Mouse (Mus musculus) cerebral cortex, adult 2 months (tissue): Measurements from ENCODE around the gene Tnfsf9.

Experiments used
- WGBS: fragments of 180-500 bp; shearing (Covaris S2); methylation state at CpG from one replicate; pipeline ENCODE4 v1.1.7; 2018; 5-methylcytosine and 5-hydroxymethylcytosine counted together

The Tnfsf9 gene

DNA sequence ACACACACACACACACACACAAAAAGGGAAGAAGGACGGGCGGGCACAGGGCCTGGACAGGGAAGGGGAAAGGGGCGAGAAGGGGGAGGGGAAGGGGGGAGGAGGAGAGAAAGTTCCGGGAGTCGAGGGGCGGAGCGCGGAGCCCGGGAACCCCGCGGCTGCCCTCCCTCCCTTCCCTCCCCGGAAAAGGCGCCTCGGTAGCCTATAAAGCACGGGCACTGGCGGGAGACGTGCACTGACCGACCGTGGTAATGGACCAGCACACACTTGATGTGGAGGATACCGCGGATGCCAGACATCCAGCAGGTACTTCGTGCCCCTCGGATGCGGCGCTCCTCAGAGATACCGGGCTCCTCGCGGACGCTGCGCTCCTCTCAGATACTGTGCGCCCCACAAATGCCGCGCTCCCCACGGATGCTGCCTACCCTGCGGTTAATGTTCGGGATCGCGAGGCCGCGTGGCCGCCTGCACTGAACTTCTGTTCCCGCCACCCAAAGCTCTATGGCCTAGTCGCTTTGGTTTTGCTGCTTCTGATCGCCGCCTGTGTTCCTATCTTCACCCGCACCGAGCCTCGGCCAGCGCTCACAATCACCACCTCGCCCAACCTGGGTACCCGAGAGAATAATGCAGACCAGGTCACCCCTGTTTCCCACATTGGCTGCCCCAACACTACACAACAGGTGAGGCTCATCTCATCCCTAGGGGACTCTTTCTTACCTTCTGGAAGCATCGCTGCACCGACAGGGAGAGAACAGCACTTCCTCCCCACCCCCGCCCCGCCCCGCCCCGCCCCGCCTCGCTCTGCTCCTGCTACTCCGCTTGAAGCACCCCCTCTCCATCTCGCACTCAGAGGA lies at the start of gene Tnfsf9:
Gene Tnfsf9, plus strand, starts transcription at position 145 of the 854 bp plus-strand sequence.
- WGBS, result 1% methylated on average over 57 of the region's 61 CpGs

DNA sequence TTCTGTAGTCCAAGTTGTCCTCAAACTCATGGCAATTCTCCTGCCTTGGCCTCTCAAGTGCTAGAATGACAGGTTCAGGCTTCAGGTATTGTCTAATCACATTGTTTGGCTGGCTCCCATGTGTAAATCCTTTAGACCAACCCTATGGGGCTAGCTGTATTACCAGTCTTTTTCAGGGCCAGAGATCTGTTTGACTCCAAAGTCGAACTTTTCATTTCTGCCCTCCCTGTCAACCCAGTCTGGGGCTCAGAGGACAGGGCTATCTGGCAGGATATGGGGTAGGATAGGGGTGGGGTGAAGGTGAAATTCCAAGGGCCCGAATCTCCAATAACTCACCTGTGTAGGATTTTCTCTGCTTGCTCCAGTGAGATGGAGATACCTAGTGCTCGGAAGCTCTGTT lies 48.9 kb upstream of the Tnfsf9 start:
- 94% methylated on average over 3 of the region's 3 CpGs for WGBS

DNA sequence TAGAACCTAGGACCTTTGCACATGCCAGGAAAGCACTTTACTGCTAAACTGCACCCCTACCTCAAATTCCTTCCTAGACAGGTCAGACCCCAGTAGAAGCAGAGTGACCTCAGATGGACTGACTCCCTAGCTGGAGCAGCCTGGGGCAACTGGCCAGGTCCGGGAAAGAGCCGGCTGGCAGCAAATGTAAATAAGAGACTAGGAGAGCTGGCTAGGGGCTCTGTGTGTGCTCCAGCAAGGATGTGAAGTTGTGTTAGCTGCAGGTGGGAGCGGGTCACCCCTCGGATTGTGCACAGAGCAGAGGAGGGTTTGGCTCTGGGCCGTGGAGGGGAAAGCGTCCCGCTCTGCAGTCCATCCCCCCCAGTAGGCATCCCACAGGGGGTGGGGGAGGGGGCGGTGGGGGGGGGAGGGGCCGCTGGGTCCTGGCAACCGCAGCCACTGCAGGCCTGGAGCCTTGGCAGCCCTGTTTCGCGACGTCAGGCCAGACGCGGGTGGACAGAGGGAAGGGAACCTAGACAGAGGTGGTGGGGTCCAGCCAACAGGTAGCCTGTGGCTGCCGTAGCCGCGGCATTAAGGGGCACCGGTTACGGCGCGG lies 46.1 kb upstream of the Tnfsf9 start, which contains the start of gene Crb3:
Gene Crb3, plus strand, starts transcription at position 215 of the 595 bp plus-strand sequence.
- whole genome bisulfite sequencing, result under 1% methylated on average over 19 of the region's 22 CpGs

DNA sequence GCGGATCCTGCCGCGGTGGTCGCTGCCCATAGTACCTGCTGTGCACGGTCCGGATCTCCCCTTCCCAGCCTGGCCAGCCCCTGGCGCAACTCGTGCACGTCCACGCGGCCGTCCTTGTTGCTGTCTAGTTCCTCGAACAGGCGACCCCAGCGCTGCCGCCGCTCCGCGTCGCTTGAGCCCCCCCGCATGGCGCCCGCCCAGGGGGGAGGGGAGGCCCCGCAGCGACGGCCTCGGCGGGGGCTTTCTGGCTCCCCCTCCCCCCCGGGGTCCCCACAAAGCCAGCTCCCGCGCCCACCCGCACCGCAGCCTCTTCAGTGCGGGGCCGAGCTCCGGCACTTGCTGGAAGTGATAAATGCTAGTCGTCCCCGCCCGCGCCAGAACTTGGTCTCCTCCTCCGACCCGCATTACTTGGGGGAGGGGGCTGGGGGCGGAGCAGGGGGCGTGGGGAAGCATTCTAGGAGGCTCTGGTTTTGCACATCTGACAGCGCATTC lies 45.6 kb upstream of the Tnfsf9 start, which contains the start of gene Slc25a23:
Gene Slc25a23, minus strand, starts transcription at position 378 of the 492 bp plus-strand sequence.
- WGBS, result under 1% methylated on average over 45 of the region's 45 CpGs

DNA sequence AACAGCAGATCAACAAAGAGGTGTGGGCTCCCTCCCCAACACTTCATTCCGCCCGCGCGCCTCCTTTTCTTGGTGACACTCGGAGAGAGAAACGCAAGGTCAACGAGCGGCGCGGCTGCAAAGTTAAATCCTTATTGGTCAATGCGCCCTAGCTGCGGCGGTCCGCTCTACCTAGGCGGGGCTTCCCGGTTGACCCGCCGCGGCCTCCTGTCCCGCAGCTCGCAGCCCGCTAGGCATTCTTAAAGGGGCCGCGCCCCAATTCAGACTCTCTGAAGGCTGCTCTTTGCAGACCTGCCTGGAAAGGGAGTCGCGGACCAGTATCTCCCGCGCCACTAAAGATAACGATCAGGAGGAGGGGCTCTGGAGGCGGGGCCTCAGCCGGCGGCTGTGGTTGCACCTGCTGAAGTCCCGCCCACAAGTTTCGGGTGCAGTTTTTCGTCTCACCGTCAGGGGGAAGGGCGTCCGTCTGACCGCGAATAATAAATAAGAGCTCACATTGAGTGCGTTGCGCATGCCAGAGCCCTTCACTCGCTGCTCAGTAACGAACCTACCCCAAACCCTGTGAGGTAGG lies 44.8 kb upstream of the Tnfsf9 start:
- WGBS, result under 1% methylated on average over 44 of the region's 44 CpGs

DNA sequence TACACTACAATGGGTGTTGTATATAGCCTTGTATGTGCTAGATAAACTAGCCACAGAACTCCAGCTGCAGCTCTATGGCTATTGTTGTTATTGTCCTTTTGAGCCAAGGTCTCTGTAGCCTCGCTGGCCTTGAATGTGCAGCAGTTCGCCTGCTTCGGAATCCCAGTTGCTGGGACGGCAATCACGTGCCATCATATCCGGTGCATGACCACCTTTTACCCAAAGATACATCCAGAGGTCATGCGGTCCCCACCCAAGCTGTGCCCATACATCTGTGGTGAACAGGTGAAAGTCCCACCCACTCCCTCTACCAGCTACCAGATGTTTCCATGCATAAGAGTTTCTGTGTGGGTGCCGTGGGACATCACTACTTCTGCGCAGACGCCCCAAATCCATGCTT lies 44.1 kb upstream of the Tnfsf9 start:
- 40% methylated on average over 10 of the region's 10 CpGs for WGBS

DNA sequence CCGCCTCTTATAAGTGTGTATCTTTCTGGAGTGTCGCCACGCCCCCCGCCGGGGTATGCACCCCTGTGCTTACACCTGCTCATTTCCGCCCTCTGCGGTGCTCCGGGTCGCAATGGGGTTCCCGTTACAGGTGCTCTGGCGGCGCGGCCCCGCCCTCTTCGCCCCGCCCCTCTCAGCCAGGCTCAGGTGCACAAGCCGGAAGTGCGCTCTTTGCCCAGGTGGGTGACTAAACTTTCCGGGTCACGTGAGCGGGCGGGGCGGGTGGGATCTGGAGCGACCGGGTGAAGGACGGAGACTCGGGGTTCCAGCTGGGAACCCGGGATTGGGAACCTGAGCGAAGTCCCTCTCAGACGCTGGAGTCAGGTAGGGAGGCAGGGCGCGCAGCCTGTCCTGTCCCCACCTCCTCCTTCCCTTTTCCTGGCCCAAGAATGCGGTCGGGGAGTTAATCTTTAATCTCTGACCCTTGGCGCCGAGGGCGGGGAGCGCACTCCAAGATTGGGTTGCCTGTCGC lies 43.1 kb upstream of the Tnfsf9 start:
- WGBS, result 2% methylated on average over 39 of the region's 39 CpGs

DNA sequence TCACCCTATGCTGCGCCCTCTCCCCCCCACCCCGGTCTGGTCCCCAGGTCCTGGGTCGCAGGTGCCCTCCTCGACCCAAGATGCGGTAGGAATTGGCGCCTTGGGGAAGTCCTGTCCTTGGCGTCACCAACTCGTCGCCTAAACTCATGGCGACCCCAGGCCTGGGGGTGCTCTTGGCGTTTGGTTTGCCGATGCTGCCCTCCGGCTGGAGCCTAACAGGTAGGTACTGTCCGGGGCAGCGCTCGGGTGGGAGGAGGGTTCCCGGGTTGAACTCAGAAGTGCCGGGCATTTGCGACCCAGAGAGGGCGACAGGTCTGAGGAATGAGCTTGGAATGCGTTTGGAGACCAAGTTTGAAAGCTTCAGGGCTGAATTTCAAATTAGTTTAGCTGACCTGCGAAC lies 42.6 kb upstream of the Tnfsf9 start:
- WGBS, result 6% methylated on average over 22 of the region's 22 CpGs

DNA sequence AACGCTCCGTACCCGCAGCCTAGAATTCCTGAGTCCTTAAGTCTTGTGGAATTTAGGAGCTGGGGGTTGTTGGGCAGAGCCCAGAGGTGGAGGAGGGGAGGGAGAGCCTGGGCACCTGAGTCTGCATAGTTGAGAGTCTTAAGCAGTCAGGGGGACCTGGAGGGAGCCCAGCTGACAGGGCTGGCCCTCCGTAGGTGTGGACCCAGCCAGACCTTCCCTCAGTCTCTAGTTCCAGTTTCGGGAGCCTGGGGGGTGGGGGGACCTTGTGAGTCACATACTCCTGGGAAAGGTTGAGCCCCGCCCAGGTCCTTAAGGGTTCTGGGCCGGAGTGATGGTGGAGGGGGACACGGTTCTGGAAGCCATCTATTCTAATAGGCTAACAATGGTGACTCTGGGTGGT lies 42.1 kb upstream of the Tnfsf9 start:
- 49% methylated on average over 8 of the region's 8 CpGs for WGBS

DNA sequence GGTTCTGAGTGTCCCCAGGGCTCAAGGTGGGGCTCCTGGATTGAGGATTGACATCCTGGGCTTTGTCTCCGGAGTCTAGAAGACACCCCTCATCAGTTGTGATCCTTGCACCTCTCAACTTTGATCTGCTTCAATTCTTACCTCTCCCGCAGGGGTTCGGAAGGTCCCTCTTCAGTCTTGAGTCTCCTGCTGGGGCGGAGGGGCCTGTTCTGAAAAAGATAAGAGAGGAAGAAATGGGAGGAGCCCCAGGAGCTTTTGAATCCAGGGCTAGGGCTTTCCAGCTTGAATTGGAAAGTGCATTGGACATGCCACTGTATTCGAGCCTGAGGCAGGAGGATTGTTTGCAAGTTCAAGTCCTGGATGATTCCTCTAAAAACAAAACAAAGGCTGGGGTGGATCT lies 38.2 kb upstream of the Tnfsf9 start:
- WGBS, result 75% methylated on average over 5 of the region's 5 CpGs

DNA sequence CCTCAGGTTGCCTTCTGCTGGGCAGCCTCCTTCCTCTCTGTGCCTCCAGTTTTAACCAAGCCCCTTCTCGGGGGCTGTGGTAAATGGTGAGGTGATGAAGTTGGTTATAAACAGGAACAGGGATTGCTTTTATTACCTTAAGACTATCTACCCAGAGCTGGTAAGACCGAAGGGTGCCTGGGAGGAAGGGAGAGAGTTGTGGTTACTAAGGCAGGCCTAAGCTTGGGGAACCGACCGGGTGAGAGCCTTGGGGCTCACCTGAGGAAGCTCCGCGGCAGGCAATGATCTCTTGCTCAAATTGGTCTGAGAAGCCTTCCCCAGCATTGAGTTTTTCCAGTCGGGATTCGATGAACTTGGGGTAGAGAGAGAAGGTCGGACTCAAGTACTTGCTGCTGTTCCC lies 34.9 kb upstream of the Tnfsf9 start:
- WGBS, result 43% methylated on average over 9 of the region's 9 CpGs

DNA sequence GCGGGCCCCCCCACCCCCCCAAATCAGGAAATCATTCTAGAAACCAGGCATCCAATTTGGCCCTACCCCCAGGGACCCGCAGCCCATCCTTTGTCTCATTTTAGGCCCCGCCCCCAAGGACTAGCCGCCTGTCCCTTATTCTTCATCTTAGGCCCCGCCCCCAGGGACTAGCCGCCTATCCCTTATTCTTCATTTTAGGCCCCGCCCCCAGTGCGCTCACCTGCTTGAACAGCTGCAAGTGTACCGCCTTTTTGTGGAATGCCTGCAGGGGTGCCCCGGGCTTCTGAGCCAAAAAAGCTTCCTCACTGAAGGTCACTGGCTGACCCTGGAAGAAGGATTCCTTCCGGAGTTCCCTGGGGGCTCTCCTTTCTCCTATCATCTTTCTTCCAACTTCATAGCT lies 34.4 kb upstream of the Tnfsf9 start:
- WGBS, result 22% methylated on average over 11 of the region's 11 CpGs

DNA sequence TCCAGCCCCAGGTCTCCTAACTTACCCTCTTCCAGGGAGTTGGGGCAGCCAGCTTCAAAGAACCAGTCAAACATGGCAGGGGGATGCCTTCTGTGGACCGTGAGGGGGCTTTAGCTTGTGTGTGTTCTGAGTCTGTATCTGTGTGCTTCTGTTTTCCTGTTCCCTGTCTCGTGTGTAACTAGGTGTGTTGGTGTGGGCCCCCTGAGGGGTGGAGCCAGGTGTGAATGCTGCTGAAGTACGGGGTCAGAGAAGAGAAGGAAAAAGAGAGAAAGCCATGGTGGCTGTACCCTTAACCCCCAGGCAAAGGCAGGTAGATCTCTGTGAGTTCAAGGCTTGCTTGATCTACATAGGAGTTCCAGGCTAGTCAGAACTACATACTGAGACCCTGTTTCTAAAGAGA lies 28.2 kb upstream of the Tnfsf9 start:
- 73% methylated on average over 3 of the region's 3 CpGs for WGBS

DNA sequence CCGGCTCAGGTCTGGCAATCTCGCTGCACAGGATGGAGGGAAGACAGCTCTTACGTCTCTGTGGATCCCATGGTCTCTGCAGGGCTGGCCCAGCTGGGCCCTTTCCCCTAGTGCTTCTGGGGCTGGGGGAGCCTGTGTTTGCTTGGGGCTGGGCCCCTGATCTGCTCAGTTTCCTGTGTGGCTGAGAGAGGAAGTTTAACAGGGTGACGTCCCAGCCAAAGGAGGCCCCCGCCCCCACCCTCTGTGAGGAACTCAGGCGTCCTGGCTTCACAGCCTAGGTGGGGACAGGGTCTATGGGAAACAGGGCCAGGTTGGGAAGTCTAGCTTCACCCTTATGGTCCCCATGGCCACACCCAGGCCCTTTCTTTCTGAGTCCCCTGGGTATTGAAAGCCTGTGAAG lies 26.8 kb upstream of the Tnfsf9 start, which contains the start of gene Dennd1c:
Gene Dennd1c, minus strand, starts transcription at position 179 of the 400 bp plus-strand sequence.
- WGBS, result 60% methylated on average over 6 of the region's 6 CpGs

DNA sequence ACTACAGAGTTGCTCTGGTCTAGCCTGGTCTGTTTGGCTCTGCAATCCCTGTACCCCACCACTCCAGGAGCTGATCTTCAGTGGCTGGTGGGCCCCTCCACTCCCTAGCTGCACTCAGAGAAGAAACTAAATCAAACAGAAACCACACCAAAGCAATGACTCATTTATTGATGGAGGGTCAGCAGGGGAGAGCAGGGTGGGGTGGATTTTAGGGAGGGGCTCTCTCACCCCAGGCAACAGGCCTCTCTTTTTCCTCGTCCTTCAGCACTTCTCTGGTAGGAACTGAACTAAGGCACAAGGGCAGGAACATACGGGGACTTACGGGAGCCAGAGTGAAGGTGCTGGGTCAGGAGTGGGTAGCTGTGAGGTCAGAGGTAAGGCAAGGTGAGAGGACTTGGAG lies 25.2 kb upstream of the Tnfsf9 start:
- 81% methylated on average over 3 of the region's 3 CpGs for WGBS

DNA sequence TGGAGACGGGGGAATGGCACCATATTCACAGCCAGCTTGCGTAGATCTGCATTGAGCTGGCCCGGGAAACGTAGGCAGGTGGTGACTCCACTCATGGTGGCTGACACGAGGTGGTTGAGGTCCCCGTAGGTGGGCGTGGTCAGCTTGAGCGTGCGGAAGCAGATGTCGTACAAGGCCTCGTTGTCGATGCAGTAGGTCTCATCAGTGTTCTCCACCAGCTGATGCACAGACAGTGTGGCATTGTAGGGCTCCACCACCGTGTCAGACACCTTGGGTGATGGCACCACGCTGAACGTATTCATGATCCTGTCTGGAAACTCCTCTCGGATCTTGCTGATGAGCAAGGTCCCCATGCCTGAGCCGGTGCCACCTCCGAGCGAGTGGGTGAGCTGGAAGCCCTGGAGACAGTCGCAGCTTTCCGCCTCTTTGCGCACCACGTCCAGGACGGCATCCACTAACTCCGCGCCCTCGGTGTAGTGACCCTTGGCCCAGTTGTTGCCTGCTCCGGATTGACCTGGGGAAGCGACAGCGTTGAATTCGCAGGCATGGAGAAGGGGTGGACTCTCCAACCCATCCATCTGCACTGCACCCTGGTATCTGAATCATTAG lies 23.8 kb upstream of the Tnfsf9 start:
- WGBS, result 84% methylated on average over 31 of the region's 31 CpGs

DNA sequence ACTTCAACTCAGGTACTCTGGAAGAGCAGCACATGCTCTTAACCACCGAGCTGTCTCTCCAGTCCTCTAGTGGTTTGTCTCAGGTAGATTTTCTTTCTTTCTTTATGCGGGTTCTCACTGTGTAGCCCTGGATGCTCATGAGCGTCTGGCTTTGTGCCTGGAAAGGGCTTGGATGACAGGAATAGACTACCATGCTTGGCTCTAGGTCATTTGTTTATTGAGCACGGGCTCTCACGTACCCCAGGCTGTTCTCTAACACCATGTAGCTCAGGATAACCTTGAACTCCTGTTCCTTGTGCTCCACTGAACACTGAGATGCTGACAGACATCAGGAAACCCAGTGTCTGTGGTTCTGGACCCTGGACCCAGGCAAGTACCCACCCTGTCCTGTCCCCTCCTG lies 22.6 kb upstream of the Tnfsf9 start:
- 42% methylated on average over 5 of the region's 5 CpGs for WGBS

DNA sequence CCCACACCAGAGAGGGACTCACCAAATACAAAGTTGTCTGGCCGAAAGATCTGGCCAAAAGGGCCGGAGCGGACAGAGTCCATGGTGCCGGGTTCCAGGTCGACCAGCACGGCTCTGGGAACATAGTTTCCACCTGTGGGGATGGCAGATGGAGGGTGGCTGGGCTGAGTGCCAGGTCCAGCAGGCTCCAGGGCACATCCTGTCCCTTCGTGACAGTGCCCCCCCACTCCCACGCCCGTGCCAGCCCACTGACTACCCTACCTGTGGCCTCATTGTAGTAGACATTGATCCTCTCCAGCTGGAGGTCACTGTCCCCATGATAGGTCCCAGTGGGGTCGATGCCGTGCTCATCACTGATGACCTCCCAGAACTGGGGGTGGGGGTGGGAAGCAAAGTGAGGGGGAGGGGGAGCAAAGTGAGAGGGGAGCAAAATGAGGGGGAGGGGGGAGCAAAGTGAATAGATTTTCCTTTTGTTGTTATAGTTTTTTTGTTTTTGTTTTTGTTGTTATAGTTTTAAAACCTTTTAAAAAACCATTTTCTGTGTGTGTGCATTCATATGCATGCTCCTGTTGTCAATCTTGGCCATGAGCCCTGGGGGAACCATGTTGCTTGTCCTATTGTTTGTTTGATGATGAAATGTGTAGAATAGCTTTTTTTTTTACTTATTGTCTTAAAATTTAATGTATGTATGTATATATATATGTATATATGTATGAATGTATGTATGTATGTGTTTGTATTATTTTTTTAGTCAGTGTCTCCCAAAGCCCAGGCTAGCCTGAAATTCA lies 19.0 kb upstream of the Tnfsf9 start:
- 65% methylated on average over 11 of the region's 11 CpGs for WGBS

DNA sequence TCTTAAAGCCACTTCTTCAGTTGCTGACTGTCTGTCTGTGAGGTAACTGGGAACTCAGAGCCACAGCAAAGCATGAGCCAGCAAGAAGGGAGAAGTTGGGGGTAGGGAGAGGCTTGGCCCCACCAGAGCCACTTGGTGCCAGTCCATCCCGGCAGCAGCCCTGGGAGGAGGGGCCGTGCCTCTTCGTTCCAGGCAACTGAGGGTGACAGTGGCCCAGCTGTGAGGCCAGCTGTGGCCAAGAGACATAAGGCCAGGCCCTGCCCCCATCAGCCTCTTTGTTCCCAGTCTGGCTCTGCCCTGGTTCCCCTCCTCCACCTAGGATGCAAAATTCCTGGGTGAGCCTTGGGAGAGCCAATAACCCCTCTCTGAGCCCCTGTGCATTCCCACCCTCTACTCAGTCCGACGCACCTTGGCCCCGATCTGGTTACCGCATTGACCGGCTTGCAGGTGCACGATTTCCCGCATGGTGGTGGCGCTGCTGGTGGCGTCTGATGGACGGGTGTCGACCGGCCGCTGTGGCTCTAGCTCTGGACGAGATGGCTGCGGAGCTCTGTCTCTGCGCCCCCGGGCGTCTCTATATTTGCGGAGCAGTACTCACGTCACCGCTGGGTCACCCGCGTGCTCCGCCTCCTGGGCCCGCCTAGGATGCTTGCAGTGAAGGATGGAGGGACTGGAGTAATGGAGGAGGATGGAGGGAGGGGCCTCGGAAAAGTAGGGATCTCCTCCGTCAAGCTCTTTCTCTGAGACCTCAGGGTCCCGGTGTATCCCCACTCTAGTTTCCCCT lies 17.9 kb upstream of the Tnfsf9 start, which contains the start of gene Tubb4a:
Gene Tubb4a, minus strand, starts transcription at position 734 of the 784 bp plus-strand sequence.
- WGBS, result 1% methylated on average over 31 of the region's 31 CpGs

DNA sequence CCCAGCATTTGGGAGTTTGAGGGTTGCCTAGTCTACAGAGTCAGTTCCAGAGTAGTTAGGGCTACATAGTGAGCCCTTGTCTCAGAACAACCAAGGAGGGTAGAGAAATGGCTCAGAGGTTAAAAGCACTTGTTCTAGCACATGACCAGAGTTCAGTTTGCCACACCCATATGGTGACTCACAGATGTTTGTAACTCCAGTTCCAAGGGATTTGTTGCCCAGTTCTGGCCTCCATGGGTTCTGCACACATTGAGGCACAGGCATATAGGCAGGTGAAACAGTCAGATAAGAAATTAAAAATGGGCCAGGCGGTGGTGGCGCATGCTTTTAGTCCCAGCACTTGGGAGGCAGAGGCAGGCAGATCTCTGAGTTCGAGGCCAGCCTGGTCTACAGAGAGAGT lies 10.9 kb upstream of the Tnfsf9 start:
- WGBS, result 100% methylated on average over 3 of the region's 3 CpGs
